Mouse (Mus musculus): ENCODE data around the gene Slc38a6.

- TF ChIP-seq CTCF (conservative IDR thresholded peaks at IDR 0.05; ENCODE audit: insufficient read depth, insufficient read length, low read depth, low read length): no peak
- TF ChIP-seq POLR2A (IDR thresholded peaks at IDR 0.05; ENCODE audit: low read depth, low read length): no peak
These were observed 70.7 kb downstream of the Slc38a6 start for GRCm38 (mm10) chr12:73357311-73357710.

Measured in kidney, adult 2 months (tissue).